Mouse (Mus musculus) E14TG2a.4 (cell line): ENCODE results near the gene Cd24a.

Experiments
- CTCF ChIP-seq: conservative IDR thresholded peaks from 2 replicates; pipeline ENCODE4 v1.5.1; 2014; ENCODE audit warnings: low read length
- NANOG ChIP-seq: IDR thresholded peaks from 2 replicates; pipeline ENCODE4 v1.6.1; 2014; ENCODE audit warnings: borderline replicate concordance, low read length, mixed read lengths

DNA sequence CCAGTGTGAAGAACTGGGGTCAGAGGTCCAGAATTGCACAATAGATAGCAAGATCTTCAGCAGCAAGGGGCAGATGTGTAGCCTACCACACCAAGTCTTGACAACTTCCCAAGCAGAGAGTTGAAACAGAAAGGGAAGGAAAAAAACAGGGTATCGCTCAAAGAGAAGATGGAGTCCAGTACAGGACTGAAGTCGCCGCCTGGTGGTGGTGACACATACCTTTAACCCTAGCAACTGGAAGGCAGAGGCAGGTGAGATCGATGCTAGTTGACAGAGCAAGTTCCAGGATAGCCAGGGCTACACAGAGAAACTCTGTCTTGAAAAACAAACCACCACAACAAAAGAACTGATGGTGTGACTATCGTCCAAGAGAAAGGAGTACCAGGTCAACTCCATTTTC lies 28.7 kb upstream of the Cd24a start:
- TF ChIP-seq CTCF (peak; percentile 52), NANOG (no peak)
